Mouse (Mus musculus) liver, postnatal 0 days (tissue): Measurements from ENCODE around the gene Zcchc2. TPM values are rescaled to one million over a fixed set of nuclear protein-coding genes. Genes with fewer than 3 reads are reported as not detected.

Source experiments
- ATAC-seq: fragments of 200-750 bp; cut with Nextera tagmentation; 2 replicates; pipeline ENCODE4 v1.8.0; 2017; ENCODE audit warnings: mild to moderate bottlenecking, moderate library complexity
- DNase-seq: peaks from one replicate; pipeline ENCODE4 v3.0.0-alpha.2; 2016
- H3K27ac ChIP-seq: fragments of 300-500 bp; sonication (generic); 2 replicates; pipeline ENCODE4 v1.5.1; 2014; ENCODE audit warnings: antibody characterized with exemption, moderate library complexity, mild to moderate bottlenecking, low read depth
- H3K27me3 ChIP-seq: fragments of 300-500 bp; sonication (generic); 2 replicates; pipeline ENCODE4 v1.6.1; 2014; ENCODE audit warnings: low read length, control low read depth, mixed read lengths; ENCODE audit not compliant: insufficient read depth
- H3K36me3 ChIP-seq: fragments of 300-500 bp; sonication (generic); replicated peaks from 2 replicates; pipeline ENCODE4 v1.6.1; 2014; ENCODE audit warnings: mild to moderate bottlenecking, control low read depth, low read length, moderate library complexity, mixed read lengths; ENCODE audit not compliant: insufficient read depth
- H3K4me1 ChIP-seq: fragments of 300-500 bp; sonication (generic); 2 replicates; pipeline ENCODE4 v1.6.1; 2014; ENCODE audit warnings: antibody characterized with exemption, mild to moderate bottlenecking, control low read depth; ENCODE audit not compliant: insufficient read depth
- H3K4me2 ChIP-seq: fragments of 300-500 bp; sonication (generic); 2 replicates; pipeline ENCODE4 v1.6.1; 2014; ENCODE audit warnings: low read depth, mild to moderate bottlenecking, low read length, moderate library complexity, mixed read lengths
- H3K4me3 ChIP-seq: fragments of 300-500 bp; sonication (generic); 2 replicates; pipeline ENCODE4 v1.5.1; 2014; ENCODE audit warnings: low read depth, low read length
- H3K9ac ChIP-seq: fragments of 300-500 bp; sonication (generic); replicated peaks from 2 replicates; pipeline ENCODE4 v1.6.1; 2014; ENCODE audit warnings: mild to moderate bottlenecking, moderate library complexity
- H3K9me3 ChIP-seq: fragments of 300-500 bp; sonication (generic); 2 replicates; pipeline ENCODE4 v1.6.1; 2016; ENCODE audit warnings: mild to moderate bottlenecking, control low read depth, low read length, mixed read lengths
- CTCF ChIP-seq: sonication (generic); IDR thresholded peaks from 2 replicates; pipeline ENCODE4 v1.5.1; 2016; ENCODE audit warnings: antibody characterized with exemption, low read depth
- EP300 ChIP-seq: IDR thresholded peaks from 2 replicates; pipeline ENCODE4 v1.6.1; 2016; ENCODE audit warnings: antibody characterized with exemption, low read depth, mild to moderate bottlenecking
- WGBS: fragments of 180-500 bp; shearing (Covaris S2); extraction: QIAGEN DNeasy Blood & Tissue Kit; methylation state at CpG from one replicate; pipeline ENCODE4 v1.1.7; 2014; ENCODE audit not compliant: insufficient replicate concordance; 5-methylcytosine and 5-hydroxymethylcytosine counted together
- polyA plus RNA-seq: library from polyadenylated mRNA; unstranded; fragments of >200 nt; fragmentation: Nextera tagmentation; extraction: Ambion mirVana; gene quantifications from 2 replicates; pipeline ENCODE4 v1.2.1, GENCODE M21; 2015

Zcchc2 gene
- polyA plus RNA-seq, 1 experiment from 2014 or later: 1.4 TPM

DNA sequence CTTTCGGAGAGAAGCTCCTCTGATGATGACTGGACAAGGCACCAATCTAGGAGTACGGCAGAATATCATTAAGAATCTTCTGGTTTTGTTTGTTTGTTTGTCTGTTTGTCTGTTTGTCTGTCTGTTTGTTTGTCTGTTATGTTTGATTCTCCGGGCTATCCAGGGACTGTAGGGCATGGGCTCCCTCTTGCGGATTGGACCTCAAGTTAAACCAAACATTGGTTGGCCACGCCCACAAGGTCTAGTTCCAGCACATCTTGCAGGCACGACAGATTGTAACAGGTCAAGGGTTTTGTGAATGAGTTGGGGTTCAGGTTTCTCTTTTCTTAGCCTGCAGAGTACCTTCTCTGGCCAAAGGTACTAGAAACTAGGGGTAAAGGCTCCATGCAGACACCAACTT, 64.8 kb downstream of the Zcchc2 start:
- Histone ChIP-seq H3K4me3 (no peak overlapping the region), H3K9ac (no peak overlapping the region), H3K9me3 (no peaks in the 10 kb centered on the region), H3K4me1 (no peaks in the 10 kb centered on the region; the same call in 1 of the 2 replicates), H3K27ac (no peak overlapping the region), H3K4me2 (no peak overlapping the region), H3K27me3 (no peaks in the 10 kb centered on the region), H3K36me3 (no peaks in the 10 kb centered on the region)
- no peak for ATAC-seq
- TF ChIP-seq CTCF (no peak), EP300 (no peak)
- 67% methylated on average over 6 of the region's 6 CpGs for WGBS
- DNase-seq: no peak

GRCm38 (mm10) chr1:106058355-106058754, 68.1 kb downstream of the Zcchc2 start:
- Histone ChIP-seq H3K4me3 (no peak overlapping the region), H3K9ac (no peak overlapping the region), H3K27me3 (no peaks in the 10 kb centered on the region), H3K27ac (no peak overlapping the region), H3K36me3 (no peaks in the 10 kb centered on the region), H3K9me3 (no peaks in the 10 kb centered on the region), H3K4me2 (no peak overlapping the region), H3K4me1 (no peaks in the 10 kb centered on the region; the same call in 1 of the 2 replicates)
- WGBS: 69% methylated on average over 5 of the region's 5 CpGs
- ATAC-seq (no peak), DNase-seq (no peak)
- TF ChIP-seq CTCF (no peak), EP300 (no peak)

DNA sequence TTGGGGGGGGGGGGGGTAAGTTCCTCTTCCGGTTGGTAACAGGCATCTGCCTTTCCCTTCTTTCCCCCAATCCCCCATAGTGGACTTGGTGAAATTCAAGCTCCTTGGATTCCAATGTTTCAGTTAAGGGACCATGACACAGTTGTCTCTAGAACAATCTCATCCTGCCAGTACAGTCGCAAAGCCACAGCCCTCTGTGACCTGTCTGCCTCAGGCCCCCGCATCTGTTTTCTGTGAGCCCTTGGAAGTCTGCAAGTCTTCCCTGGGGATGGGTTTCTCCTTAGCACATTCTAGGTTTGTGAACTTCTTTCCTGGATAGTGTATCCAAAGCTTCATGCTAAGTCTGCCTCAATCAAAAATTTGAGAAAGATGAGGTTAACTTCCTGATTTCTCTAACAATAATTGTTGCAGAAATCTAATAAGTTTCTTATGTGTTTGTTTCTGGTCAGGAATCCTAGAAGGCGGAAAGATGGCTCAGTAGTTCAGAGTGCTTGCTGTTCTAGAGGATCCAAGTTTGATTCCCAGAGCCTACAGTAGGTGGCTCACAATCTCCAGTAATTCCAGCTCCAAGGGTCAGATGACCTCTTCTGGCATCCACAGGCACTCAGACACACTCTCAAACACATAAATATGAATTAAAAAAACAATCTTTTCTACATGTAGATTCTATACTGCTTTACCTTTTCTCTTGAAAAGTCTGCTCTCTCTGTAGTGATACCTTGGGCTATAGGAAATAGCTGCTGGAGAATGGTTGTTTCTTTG, 69.5 kb downstream of the Zcchc2 start:
- WGBS: 70% methylated on average over 4 of the region's 4 CpGs
- no peak overlapping the region for H3K4me2 ChIP-seq
- H3K27me3 ChIP-seq: no peaks in the 10 kb centered on the region
- H3K9me3 ChIP-seq: no peaks in the 10 kb centered on the region
- DNase-seq (no peak), ATAC-seq (no peak)
- no peak overlapping the region for H3K9ac ChIP-seq
- H3K4me1 ChIP-seq: no peaks in the 10 kb centered on the region; the same call in none of the 2 replicates
- no peak overlapping the region for H3K4me3 ChIP-seq
- no peak for TF ChIP-seq EP300
- TF ChIP-seq CTCF: no peak
- H3K36me3 ChIP-seq: no peaks in the 10 kb centered on the region
- H3K27ac ChIP-seq: no peak overlapping the region

- ATAC-seq: no peak
- Histone ChIP-seq H3K4me2 (no peak overlapping the region), H3K27ac (no peak overlapping the region), H3K9ac (no peak overlapping the region), H3K27me3 (no peaks in the 10 kb centered on the region), H3K4me3 (no peak overlapping the region), H3K4me1 (no peaks in the 10 kb centered on the region; the same call in 1 of the 2 replicates), H3K9me3 (no peaks in the 10 kb centered on the region), H3K36me3 (no peaks in the 10 kb centered on the region)
- TF ChIP-seq EP300: no peak
- TF ChIP-seq CTCF: no peak
- 66% methylated on average over 4 of the region's 4 CpGs for WGBS
- DNase-seq: no peak
These were observed 71.1 kb downstream of the Zcchc2 start for GRCm38 (mm10) chr1:106061185-106061910.

GRCm38 (mm10) chr1:106062891-106063590, 72.8 kb downstream of the Zcchc2 start:
- H3K27ac ChIP-seq: no peak overlapping the region
- no peak for ATAC-seq
- no peaks in the 10 kb centered on the region; the same call in 1 of the 2 replicates for H3K4me1 ChIP-seq
- H3K4me2 ChIP-seq: no peak overlapping the region
- H3K9me3 ChIP-seq: no peaks in the 10 kb centered on the region
- no peak overlapping the region for H3K9ac ChIP-seq
- TF ChIP-seq CTCF (no peak), EP300 (no peak)
- 74% methylated on average over 9 of the region's 9 CpGs for WGBS
- no peaks in the 10 kb centered on the region for H3K27me3 ChIP-seq
- no peaks in the 10 kb centered on the region for H3K36me3 ChIP-seq
- no peak overlapping the region for H3K4me3 ChIP-seq
- DNase-seq: no peak
